Mouse (Mus musculus) thymus, postnatal 14 days (tissue): Measurements from ENCODE around the gene Tmf1.

Experiments used
- DNase-seq: peaks from one replicate; pipeline ENCODE4 v3.0.0; 2021

Gene Tmf1

DNA sequence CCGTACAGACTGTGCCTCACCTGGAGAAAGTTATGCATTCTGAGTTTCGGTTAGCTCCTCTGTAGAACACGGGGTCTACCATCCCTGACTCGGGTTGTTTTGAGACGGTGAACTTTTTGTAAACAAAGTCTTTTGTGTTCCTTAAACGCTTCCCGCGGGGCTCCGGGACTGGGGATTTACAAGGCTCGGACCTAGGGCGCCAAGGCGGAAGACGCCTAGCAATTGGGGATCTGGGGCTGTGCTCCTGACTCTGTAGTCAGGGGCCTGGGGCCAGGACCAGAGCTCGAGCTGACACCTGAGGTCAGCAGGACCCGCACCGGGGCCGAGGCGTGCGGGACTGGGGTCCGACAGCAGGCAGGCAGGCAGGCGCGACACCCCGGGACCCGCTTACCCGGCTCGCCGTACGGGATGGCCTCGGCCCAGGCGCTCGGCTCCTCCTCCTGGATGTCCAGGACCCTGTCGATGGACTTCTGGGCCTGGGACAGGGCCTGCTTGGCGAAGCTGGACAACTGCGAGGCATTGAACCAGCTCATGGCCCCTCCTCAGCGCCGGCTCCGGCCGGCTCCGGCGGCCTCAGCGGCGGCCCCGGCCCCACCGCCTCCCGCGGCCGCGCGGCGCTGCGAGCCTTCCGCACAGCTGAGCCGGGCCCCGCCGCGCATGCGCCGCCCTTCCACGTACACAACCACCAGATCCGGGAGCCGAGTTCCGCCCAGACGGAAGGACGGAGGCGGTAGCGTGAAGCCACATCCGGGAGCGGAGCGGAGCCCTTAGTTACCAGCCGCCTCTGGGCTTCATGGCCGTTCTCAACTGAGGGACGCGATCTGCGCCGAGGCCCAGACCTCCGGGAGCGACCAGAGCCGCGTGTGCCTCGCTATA is at the start of gene Tmf1:
Gene Tmf1, minus strand, starts transcription at position 632 of the 876 bp plus-strand sequence.
- peak; percentile 97 for DNase-seq

DNA sequence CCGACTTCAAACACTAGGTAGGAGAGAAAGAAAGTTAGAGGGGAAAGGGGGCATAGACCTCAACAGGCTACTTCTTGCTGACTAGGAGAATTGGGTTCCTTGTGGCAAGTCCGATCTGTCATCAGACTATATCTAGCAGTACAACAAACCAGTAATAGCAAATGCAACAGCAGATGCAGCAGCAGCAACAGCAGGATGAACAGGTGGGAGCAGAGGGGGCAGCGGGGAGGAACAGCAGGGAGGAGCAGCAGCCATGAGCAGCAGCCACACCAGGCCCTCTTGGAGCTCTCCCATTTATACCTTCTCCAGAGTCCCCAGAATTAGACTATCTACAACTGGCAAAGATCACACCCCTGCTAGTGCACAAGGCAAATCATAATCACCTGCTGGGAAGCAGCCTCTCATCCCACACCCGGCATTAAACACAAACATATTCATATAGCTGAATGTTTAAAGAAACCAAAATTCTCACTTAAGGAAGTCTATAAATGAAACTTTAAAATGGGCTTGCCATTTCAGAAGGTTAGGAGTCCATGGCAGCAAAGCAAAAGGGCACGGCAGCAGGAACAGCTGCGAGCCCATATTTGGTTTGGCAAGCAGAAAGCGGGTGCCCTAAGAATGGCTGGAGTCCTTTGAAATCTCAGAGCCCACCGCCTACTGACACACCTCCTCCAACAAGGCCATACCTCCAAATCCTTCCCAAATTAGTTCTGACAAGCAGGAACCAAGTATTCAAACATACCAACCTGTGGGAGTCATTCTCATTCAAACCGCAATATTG is 48.3 kb upstream of the Tmf1 start:
- no peak for DNase-seq

DNA sequence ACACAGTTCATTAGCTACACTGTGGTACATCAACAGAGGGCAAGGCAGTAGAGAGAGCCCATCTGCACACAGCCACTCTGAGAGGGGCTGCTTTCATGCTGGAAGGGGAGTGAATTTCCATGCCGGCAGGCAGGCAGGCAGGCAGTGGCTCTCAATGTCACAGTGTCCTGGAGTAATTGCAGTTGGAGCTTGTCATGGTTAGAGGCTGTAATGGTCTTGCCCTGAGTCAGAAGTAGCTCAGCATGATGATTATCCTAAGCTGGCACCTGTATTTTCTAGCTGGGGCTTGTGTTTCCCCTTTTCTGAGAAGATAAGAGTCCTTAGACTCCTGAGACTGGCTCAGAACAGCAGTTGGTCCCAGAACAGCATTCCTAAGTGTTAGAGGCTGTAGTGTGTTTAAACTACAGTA is 47.2 kb upstream of the Tmf1 start:
- no peak for DNase-seq

DNA sequence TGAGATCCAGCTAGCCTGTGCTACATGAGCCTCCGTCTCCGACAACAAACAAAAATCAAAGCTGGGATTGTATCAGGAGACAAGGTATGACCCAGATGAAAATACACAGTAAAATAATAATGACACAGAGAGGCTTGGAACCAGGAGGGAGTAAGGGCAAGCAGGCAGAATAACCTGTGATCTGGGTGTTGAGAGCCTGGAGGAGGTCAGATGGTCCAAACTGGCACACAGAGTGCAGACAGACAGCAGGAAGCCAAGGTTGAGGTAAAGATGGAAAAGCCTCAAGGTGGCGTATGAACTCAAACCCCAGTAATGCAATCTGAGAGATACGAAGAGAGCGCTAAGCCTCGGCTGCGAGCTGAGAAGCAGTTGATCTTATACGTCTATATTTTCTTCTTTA is 45.6 kb upstream of the Tmf1 start:
- DNase-seq = no peak

DNA sequence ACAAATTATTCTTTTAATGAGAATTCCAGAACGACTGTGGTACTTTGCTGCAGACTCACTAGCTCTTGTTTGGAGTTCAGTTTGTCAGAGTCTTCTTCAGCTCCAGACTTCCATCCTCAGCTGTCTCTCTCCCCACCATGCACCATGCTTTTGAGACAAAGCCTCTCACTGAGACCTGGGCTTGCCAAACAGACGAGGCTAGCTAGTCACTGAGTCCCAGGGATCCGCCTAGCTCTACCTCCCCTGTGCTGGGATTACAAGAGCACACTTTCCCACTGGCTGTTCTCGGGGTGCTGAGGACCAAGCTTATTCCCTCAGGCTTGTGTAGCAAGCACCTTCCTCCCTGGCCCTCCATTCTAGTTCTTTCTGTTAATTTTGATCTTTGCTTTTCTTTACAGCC is 44.6 kb upstream of the Tmf1 start:
- no peak for DNase-seq

DNA sequence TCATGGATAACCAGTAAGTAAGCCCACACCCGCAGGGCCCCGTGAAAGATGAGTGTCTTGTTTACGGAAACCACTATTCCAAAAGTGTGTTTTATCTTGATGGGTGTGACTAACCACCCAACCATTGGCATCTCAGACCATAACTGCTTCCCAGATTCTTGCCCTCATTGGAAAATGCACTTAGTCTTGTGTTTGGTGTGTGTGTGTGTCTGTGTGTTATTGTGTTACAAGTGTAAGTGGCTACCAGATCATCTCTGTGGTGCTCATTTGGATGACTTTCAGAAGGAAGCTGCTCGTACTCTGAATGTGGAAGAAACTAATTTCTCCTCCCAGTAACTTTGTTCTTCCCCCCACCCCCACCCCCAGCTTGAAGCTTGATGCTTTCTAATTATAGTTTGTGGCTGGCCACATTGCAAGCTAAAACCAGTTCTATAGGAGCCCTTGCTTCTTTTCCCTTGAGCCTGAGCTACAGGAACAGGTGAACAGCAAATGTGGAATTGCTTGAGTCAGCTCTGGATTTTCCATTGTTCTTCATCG is 44.1 kb upstream of the Tmf1 start:
- no peak for DNase-seq

DNA sequence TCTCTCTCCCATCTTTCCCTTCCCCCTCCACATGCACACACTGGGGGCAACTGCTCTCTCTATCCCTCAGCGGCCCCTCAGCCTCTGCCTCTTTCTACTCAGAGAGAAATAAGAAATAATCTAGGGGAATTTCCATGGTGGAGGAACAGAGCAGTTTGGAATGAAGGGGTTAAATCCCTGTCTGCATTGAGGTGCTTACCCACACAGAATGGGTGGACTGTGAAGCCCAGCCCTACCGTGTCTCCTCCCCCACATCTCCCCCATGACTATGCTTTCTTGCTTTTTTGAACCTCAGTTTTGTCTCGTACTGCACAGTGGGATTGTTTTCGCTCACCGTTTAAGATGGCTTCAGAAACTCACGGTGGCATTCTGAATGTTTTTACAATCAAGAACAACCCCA is 43.4 kb upstream of the Tmf1 start:
- DNase-seq = no peak

DNA sequence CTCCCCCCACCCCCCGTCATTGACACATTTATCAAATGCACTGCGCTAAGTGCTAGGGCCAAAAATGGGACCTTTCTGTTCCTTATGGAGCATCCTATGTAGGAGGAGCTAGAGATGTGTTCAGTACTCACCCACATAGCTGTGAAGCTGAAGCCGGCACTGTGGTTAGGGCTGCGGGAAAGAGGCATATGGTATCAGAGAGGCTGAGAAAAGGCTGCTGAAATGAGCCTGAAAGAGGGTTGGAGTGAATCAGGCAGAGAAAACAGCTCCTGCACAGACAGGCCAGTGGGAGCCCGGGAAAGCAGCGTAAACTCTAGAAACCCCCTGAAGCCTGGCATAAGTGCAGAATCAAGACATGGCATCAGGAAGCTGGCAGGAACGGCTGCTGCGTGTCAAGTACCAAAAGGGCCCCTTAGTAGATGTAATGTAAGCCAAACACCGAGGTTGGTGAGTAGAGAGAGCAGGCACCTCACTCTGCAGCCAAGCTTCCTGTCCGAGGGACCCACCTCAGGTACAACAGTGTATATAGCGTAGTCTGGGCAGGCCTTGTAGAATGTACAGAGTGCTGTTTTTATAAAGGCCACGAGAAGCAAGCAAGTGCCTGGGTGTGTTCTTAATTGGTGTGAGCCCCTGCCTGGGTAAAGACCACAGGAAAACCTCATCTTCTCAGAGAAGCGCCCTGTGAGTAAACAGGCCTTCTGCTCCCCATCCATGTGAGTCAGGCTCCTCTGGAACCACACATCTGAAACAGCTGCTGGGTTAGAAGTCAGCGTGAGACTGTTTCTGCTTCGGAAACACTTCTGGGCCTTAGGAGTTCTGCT is 42.5 kb upstream of the Tmf1 start:
- DNase-seq = peak; percentile 33

DNA sequence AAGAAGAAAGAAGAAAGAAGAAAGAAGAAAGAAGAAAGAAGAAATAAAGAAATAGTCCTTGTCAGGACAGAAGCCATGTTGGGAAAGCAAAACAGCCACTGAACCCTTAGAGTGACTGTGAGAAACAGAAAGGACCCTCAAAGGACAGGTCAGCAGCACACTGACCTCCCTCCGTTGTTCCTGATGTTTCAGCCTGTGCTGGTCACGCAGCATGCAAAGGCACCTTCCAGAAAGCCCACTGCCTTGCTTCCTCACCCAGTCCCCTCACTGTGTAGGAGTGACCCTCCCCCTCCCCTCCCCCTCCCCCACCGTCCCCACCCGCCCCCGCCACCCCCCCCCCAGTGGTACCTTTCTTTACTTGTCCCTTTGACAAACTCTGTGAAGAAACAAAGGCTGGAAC is 41.8 kb upstream of the Tmf1 start:
- DNase-seq = no peak

DNA sequence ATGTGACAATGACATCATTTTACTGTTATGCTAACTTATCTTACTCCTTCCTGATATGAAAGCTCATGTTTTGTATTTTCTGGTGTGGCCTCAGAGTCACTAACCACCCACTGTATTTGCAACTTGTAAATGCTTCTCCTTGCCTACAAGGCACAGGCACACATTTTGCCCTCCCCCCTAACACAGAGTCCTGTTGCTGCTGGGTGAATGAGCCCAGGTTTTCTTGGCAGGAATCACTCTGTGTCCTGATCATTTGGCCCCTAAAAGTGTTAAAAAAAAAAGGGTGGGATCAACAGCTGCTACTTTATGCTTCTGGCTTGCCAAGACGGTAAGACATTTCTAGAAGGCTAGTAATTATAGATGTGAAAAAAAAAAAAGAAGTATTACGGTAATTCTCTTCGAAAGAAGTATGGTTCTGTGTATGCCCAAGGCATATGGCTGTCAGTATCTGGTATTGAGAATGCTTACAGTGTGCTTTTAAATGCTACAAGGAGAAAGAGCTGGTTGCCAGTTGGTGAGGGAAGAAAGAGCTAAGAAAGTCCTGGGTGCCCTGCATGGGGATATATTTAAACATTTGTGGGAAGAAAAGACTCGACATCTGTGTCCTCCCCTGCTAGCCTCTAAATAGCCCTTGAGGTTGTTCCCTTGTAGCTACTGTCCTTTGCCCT is 37.4 kb upstream of the Tmf1 start:
- no peak for DNase-seq

DNA sequence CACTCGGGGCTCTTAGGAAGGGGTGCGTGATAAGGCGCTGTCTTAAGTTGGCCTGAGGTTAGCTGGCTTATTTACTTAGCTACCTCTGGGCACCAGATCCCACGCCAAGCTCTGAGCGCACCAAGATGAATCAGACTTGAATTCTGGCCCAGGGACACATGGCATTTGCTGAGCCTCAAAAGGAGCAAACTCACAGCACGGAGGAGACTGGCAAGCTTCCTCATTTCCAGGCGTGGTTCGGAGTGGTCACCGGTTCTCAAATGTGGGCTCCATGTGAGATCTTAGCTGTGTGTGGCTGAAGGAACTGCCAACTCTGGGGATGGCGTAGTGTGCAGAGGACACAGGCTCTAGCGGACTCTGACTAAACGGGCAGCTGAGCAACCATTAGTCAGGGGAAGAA is 33.1 kb upstream of the Tmf1 start:
- DNase-seq = peak; percentile 30

DNA sequence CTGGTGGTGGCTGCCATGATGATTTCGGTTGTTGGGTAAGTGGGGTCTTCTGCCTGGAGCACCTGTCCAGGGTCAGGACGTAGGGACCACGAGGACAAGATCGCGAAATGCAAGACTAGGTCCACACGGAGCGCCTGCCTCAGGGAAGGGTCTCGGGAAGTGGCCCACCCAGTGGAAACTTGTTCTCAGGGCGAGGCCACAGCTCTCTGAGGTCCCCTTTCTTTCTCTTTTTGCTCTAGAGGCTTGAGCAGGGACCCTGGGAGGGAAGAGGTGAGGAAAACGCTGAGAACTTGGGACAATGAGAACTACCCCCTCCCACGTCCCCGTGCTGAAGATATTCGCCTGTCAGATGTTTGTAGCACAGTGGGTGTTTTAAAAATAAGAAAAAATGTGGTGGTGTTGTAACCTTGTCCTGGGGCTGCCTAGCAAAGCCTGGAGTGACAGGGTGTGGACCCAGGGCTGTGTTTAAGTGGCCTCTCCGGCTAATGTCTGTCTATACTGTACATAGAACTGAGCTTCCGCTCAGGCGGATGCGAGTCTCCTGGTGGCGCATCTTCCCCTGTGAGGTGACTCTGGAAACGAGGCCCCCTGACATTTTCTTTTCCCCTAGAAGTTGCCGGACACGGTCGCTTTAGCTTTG is 32.2 kb upstream of the Tmf1 start:
- DNase-seq = peak; percentile 55

DNA sequence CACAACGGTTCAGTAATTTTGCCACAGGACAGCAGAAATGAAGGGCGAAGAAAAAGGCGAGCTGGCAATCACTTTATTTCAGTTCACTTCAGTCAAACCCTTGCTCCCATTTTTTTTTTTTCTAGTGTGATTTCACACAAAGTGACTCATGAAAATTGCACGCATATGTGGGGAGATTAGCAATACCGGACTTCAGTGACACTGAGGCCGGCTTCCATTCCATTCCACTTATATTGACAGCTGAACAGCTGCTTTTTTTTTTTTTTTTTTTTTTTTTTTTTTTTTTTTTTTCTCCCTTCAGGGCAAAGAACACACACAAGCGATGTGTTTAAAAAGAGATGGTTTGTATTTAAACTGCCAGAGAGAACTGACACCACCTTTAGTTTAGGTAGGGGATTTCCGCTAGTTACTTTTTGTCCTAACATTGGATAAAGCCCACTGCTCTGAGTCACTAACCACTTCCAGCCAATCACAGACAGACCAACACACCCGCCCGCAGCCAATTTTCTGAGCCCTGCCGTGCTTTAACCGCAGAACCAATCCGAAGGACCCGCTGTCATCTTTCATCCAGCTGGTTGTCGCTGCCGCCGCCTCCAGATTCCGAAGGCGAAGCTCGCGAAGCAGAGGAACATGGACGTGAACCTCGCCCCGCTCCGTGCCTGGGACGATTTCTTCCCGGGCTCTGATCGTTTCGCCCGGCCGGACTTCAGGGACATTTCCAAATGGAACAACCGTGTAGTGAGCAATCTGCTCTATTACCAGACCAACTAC is 31.5 kb upstream of the Tmf1 start, which contains the start of gene Arl6ip5:
Gene Arl6ip5, plus strand, starts transcription at position 499 of the 771 bp plus-strand sequence.
- peak; percentile 90 for DNase-seq

DNA sequence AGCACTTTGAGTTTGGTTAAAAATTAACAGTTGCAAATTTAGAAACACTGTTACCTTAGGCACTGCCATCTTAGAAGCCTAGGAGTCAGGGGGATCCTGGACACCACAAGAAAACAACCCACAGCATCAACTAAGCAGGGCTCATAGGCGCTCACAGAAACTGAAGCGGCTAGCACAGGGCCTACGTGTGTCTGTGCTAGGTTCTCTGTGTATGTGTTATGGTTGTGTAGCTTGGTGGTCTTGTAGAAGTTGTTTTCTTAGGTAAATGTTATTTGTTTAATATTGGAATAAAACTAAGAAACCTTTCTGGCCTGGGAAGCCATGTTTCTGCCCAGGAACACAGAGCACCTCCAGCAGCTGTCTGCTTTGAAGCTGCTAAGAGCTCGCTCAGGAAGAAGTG is 30.8 kb upstream of the Tmf1 start:
- no peak for DNase-seq

DNA sequence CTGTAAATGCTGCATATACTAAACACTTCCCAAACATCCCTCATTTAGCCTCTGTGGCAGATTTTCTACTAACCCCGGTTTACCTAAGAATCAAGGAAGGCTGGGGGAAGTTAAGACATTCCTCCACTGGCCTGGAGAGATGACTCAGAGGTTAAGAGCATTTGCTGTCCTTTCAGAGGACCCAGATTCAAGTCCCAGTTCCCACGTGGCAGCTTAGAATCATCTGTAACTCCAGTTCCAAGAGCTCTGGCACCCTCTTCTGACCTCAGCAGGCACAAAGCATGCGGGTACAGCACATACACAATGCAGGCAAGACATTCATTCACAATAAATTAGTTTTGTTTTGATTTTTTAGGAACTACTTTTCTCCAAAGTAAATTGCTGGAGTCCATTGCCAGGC is 30.3 kb upstream of the Tmf1 start:
- no peak for DNase-seq

DNA sequence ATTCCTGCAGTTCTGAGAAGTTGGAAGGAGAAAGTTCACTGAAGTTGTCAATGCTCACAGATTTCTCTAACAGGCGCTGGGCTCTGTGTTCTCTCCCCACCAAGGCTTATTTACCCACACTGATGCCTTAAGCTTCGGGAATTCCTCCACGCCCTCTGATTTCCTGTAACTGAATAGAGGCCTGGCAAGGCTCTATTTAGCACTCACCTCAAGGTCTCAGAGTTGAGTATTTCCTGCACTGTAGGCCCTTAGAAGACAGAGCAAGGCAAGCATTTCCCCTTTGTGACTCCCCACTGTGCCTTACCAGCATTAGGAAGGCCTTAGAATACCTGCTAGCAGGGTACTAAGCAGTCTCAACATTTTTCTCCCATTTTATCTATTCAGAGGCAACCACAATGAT is 29.5 kb upstream of the Tmf1 start:
- DNase-seq = no peak

DNA sequence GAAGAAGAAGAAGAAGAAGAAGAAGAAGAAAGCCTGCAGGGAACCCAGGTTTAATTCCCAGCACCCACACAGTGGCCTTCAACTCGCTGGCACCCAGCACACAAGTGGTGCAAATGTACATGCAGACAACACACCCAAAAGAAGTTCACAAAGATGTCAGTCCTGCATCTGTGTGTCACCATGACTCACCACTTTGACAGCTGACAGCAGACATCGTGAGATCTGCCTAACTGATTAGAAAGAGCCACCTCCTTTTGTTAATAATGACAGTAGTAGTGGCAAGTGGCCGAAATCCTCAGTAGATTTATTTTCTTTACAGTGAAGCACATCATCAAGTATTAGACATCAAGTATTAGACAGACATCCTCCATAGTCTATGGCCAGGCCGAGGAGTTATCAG is 28.2 kb upstream of the Tmf1 start:
- no peak for DNase-seq

DNA sequence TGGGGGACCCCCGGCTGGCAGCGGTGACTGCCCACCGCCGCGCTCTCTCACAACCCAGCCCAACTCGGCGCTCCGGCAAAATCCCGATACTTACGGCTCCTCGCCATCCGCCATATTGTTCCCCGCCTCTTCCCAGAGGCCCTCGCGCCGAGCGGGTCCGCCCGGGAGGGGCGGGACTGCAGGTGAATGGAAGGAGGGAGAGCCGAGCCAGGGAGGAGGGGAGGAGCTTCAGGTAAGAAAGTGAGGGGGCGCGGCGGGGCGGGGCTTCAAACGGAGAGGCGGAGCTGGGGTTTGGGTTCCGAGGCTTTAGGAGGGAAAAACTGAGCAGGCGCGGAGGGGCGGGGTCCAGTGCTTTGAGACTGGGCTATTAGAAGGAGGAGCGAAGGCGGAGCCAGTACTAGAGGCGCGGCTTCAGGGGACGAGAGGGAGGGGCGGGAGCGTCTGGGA is 26.5 kb upstream of the Tmf1 start, which contains the start of gene Uba3:
Gene Uba3, minus strand, starts transcription at position 209 of the 447 bp plus-strand sequence.
- DNase-seq = peak; percentile 100

DNA sequence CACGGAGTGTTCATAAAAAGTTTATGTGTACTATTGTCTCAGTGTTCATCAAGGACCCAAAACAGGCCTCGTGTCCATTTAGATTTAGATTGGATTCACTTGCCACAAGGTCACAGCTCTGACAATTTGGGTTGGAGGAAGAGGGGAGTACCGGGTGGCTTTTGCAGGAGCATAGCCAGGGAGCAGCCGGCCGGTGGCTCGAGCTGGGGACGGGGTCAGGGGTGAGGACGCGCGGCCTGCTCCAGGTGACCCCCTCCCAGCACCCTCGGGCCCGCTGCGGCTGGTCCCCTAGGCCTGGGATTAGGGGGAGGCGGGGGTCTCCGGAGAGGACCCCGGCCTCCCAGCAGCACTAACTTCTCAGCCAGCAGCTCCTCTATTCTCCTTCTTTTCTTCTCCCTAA is 26.0 kb upstream of the Tmf1 start:
- peak; percentile 62 for DNase-seq

DNA sequence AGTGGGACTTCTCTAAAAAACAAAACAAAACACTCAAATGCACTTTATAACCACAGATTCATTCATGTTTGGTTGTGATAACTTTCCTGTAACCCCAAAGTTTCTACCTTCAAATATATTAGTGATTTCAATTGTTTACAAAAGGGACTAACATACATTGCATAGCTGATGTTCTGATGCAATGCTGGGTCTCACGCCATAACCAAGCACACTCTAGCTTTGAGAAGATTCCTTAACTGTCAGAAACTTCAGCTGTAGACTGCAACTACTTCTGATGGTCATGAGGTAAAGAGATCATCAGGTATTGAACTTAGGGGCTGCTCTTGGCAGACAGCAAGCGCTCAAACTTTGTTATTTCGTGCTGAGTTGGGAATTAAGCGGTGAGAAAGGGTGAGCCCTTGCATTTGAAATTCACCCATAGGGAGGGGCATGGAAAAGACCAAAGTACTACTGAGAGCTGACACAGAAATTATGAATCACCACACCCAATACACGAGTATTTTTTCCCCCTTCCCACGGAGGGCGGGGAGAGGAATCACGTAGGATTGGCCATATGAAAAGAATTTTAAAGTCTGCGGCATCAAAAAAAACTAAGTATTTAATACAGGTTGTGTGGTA is 25.4 kb upstream of the Tmf1 start:
- DNase-seq = no peak
